Mouse (Mus musculus) spleen, adult 18-20 months (tissue): ENCODE measurements around the gene Fbxo3.
"Not testable (repeated sequence)": the region's sequence is repeated elsewhere in the genome, so short reads cannot be mapped to it uniquely, and the experiment has no call there.

ENCODE experiments used
- DNase-seq, 2 experiments: peaks; one replicate each; pipeline ENCODE4 v3.0.0; 2022; ENCODE audit warnings: mixed read lengths in 2 of 2

The Fbxo3 gene

DNA sequence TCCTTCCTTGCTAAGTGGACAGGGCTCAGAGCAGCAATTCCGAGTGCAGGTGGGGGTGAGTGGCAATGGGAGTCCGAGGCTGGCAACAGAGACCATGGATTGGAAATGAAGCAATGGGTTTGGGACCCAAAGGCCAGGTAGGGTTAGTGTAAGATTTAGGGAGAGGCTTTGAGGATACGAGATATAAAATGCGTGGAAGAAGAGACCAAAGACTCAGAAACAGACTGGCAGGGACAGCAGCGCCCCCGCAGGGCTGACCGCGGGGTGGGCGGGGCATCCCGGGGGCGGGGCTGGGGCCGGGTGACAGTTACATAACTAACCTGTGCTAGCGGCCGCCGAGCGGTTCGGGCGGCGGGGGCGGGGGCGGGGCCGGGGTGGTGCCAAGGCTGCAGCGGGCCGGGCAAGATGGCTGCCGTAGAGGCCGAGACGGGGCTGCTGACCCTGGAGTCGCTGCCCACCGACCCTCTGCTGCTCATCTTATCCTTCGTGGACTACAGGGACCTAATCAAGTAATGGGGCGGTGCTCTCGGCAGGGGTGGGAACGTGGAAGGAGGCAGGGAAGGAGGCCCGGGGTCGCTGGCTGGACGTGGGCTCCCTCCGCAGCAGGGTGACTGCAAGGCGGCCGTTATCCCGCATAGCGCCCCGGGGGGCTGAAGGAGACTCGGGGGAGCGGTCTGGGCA is at the start of gene Fbxo3:
Gene Fbxo3, plus strand, starts transcription at position 264 of the 681 bp plus-strand sequence.
- DNase-seq, result peak; percentile 84 to 89

DNA sequence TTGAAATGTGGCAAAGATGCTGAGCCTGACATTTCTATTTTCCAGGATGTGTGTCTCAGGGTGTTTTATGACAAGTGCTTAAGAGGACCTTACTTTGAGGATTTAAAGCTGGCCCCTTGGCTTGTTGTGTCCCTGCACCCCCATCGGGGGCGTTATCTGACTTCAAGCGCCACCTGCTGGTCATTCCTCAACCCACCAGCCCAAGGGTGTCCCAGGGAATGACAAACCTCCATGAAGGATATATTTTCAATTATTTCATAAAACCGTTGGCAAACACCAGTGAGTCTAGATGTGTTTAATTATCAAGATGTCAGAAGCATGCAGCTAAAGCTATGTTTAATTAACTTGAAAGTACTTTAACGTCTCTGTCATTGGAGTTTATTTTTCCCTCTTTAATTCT is 45.3 kb upstream of the Fbxo3 start:
- peak; percentile 59 to 77 for DNase-seq

DNA sequence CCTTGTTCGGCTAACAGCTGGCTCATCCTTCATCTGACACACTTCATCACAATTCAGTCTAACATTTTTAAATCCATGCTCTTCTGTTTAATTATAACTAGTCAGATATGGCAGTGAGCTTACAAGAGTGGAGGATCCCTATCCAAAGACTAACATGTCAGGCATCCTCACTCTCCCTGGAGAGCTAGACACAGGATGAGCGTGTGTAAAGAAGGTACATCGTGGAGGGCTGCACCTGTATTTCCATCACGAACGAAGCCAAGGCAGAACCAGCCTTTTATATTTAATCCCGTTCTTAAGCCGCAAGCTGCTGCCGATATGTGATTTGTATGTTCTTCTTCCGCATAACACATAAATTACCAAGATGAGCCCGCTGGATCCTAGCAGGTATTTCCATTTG is 44.4 kb upstream of the Fbxo3 start:
- DNase-seq, result no peak

DNA sequence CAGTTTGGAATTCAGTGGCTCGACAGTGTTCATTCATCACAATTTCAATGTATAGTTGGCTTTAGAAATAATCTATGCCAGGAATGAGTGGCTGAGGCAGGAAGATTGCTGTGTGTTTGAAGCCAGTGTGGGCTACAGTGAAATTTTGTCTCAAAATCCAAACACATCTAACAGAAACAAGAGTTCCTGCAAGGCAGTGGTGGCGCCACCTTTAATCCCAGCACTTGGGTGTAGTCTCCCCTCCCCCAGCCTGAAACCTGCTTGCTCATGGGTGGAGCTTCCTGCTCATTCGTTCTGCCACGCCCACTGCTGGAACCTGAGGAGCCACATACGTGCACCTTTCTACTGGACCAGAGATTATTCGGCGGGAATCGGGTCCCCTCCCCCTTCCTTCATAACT is 39.9 kb upstream of the Fbxo3 start:
- DNase-seq, result not testable (repeated sequence)

DNA sequence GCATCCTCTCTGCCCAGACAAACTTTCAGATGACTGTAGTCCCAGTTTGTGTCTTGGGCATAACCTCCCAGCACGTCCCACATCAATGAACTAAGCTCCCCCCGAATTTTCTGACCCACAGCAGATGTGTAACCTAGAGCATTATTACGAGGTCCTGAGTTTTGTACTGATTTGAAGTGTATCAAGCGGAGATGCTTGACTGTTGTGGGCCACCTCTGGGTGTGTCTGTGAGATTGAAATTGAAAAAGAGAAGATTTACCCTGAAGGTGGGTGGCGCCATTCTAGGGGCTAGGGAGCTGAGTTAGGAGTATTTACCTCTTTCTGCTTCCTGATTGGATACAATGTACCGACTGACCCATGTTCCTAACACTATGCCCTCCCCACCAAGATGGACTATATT is 37.8 kb upstream of the Fbxo3 start:
- DNase-seq, result no peak

DNA sequence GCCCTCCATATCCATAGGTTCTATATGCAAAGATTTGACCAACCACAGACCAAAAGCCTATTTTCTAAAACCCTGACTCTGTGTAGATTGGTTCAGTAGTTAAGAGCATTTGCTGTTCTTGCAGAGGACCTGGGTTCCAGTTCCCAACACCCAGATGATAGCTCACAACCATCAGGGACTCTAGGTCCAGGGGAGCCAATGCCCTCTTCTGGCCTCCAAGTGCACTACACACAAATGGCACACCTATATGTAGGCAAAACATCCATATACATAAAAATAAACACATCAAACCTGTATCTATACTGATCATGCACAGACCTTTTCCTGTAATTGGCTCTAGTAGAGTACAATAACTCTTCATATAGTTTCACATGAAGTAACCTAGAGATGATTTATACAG is 36.2 kb upstream of the Fbxo3 start:
- no peak for DNase-seq

DNA sequence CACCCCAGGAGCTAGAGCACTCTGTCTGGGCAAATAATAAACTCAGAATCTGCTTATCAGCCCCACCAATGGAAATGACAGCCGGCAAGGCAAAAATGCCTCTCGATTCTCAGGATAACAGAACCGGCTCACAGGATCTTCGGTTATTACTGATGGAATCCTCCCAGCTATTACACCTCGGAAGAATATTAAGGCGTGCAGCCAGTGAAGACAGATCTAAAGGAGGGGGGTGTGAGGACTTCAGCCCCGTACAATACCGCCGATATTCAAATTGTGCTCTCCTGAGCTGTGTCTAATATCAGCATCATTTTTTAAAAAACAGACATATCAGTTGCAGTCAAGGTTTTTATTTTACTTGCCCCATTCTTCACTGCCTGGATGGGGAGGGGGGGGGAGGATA is 35.4 kb upstream of the Fbxo3 start:
- DNase-seq, result no peak

DNA sequence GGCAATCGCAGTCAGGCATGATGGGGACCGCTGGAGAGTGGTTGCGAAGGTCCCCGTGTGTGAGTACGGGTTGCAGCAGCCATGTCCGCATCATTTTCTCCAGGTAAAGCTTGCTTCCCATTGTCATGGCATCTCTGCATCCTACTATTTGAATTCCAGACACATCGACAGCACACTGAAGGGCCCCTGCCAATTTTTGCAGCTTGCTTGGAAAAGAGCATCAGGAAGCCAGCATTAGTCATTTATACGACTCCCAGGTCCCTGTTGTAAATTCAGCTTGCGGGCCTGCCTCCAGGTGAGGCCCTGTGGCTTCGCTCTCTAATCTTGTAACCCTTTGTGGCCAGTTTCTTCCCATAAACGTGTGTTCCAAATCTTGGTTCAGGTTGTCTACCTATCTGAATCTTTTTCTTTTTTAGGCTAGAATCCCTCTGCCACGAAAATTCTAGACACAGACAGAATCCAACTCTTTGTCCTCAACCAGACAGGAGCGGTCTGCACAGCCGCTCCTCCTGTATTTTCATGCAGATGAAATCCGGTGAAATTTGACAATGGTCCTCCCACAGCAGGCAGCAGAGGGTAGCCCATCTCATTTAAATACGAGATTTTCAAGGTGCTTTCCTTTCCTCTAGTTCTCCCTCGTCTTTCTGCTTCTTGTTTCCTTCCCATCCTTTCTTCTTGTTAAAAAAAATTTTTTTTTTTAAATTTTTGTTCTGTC is 34.7 kb upstream of the Fbxo3 start:
- no peak for DNase-seq

DNA sequence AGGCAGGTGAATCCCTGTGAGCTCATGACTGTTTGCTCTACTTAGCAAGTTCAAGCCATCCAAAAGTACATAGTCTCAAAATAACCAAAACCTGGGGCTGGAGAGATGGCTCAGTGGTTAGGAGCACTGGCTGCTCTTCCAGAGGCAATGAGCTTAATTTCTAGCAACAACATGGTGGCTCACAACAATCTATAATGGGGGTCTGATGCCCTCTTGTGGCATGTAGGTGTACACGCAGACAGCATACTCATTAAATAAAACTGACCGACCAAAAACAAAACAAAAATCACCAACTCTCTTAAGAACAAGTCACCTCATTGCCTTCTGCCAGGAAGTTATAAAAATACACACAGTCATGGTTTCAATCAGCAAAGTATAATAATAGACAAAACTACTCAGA is 26.4 kb upstream of the Fbxo3 start:
- no peak for DNase-seq

DNA sequence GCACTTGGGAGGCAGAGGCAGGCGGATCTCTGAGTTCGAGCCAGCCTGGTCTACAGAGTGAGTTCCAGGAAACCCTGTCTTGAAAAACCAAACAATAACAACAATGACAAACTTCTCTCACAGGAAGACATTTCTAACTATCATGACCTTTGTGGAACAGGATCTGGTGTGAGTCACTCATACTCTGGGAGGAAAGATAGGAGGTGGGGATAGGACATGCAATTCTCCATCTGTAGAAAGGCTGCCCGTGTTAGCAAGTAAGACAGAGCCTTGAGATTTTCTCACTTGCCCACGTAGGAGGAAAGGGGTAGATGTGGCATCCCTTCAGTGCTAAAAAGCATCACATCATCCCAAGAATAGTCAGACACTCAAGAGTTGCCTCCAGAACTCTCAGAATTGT is 25.7 kb upstream of the Fbxo3 start:
- DNase-seq, result no peak

DNA sequence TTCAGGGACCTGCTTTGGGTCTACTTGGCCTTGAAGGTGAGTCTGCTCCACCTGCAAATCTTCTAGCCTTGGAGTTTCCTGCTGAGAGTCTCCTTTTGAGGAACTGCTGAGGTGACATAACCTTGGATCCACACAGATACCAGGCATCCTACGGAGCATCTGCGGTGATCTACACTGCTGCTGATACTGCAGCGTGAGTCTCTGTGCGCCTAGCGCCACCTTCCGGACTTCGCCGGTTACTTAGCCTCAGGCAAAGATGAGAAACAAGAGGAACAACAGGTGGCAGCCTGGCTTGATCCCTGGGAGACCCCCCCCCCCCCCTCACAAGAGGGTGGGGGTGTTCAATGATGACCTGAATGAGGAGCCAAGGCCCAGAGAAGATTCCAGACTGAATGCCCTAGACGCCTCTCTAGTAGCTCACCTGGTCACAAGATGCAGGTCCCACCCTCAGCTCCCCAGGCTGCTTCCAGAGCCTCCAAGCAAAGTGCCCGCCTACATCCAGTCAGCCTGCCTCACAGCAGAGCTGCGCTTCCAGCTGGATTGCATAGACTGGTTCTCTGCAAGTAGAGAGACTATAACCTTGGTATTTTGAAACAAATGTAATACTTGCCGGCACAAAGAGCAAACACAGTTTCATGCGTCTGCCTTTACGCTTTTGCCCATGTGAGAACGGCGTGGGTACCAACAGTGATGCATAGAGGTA is 24.7 kb upstream of the Fbxo3 start:
- DNase-seq, result peak; percentile 31 to 62

DNA sequence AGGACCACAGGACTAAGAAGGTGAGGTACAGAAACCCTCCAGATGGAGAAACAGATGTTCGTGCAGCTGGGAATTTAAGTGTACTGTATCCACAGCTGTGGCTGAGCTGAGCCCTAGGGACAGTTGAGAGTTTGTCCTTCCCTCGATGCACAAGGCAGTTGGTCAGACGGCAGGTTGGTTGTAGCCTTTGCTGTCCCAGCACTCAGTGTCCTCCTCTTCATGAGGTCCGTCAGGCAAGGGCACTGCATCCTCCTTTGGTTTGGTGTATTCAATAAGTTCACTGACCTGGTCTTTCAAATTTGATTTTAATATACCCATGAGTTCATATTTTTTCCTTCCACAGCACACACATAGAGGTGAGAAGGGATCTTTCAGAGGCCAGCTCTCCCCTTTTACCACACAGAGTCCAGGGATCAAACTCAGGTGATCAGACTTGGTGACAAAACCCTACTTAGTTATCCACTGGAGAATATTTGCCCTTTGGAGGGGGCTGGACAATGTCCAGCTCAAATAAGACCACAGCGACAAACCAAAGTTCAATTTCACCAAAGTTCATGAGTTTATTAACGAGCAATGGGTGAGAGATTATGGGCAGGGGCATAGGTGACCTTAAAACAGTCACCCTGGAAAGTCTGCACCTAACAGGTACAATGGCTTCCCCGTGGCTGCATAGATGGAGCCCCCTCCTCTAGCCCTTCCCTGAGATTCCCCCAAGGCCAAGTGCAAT is 19.6 kb upstream of the Fbxo3 start:
- no peak for DNase-seq

DNA sequence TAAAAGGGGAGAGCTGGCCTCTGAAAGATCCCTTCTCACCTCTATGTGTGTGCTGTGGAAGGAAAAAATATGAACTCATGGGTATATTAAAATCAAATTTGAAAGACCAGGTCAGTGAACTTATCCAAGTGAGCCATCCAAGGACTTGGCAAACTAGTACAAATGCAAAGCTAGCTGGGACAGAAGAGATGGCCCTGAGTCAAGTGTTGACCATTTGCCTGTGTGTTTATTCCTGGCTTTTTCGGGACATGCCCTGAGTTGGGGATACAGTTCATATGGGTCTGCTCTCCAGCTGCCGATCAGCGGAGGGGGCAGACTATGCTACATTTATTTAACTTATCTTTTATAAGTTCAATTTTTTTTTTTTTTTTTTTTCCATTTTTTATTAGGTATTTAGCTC is 18.7 kb upstream of the Fbxo3 start:
- not testable (repeated sequence) for DNase-seq

DNA sequence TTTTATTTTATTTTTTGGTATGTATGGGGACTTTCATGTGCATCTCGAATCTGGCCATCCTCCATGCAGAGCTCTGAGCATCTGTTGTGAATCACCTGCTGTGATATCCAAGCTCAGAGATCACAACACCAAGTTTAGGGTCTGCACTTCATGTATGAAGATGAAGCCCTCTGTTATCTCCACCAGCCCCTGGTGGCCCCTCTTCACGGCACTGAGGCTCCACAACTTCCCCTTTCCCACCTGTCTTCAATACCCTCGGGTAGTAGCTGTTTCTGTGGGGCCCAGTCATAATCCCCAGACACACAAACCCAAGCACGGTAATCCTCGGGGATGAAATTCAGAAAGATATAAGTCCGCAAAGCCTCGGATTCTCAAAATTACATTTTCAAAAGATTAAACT is 4.4 kb upstream of the Fbxo3 start:
- no peak for DNase-seq

DNA sequence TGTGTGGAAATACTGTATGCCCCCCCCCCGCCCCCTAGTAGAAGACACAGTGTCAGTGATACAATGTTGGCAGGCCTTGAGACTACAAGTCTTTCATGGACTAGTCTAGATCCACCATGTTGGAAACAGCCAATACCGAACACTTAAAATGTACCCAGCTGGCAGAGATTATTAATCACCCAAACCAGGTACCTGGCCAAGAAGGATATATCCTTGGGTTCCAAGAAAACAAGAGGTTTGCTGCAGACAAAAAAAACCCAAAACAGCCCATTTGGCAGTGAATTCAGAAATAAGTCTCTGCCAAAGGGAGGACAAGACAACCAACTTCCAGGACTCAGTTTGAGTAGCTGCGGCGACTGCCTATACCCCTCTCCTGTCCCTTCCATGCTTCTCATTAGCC is 2.9 kb upstream of the Fbxo3 start:
- DNase-seq, result no peak

DNA sequence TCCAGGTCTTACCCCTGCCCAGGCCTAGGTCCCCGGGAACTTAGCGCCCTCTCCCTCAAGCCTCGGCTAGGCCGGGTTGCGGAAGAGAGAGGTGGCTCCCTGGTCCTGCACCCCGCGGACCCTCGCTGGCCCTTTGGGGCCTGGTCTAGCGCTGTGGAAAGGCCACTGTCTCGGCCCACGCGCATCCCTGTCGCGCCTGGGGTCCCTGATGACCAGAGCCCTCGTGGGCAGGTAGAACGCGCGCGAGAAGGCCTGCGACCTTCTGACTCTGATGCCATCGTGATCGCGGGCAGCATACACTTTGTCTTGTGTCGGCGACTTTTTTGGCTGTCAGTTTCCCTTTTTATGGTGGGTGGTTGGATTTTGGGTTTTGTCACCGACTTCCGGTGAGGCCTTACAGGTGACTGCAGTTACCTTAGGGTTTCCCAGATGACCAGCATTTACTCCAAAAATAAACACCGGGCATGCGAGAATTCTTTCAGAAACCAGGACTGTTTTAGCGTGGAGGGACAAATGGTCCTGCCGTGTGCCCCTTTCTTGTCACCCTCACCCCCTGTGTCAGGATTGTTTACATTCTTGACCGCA is 710 bp downstream of the Fbxo3 start, which contains the start of gene 4931422A03Rik:
Gene 4931422A03Rik, minus strand, starts transcription at position 223 of the 585 bp plus-strand sequence.
- DNase-seq, result no peak

DNA sequence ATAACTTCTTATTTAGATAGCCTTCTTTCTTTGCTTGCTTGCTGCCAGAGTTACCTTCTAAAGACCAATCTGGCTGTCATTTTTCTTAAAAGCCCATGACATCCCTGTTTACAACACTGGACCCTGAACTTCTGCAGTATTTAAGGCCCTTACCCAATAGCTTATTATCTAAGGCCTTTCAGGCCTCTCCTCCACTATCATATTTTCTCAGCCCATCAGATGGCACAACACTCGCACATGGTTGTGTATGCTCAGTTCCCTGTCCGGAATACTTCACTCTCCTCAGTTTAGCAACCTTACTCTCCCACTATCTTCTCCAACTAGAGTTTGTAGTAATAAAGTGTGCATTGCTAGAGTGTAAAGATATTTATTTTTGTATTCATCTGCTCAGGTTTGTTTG is 1.6 kb downstream of the Fbxo3 start:
- DNase-seq, result no peak

DNA sequence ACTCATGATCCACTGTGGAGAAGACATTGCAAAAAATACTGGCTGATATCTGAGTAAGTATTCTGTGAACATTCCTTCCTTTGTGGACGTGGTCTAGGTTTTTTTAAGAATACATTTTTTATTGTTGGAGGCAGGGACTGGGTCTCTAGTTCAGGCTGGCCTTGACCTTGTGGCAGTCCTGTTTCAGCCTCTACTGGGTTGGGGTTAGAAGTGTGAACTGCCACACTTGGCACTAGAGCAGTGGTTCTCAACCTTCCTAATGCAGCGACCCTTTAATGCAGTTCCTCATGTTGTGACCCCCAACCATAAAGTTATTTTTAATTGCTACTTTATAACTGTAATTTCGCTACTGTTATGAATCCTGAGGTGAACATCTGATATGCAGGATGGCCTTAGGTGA is 2.9 kb downstream of the Fbxo3 start:
- DNase-seq, result no peak

DNA sequence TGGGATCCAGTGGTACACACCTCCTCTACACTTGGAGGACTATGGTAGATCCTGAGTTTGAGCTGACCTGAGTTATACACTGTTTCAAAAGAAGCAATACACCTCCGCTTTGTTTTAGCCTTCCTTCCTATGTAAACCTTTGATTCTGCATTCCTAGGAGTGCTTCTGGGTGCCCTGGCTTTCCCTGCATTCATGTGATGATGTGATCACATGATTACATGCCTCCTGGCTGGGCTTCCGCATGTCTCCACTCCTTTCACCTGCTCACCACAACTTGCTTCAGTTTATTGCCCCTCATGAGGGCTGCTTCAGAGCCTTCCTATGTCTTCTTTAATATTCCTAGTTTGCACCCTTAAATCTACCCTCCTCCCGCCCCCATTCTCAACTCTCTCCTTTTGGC is 4.5 kb downstream of the Fbxo3 start:
- no peak for DNase-seq

DNA sequence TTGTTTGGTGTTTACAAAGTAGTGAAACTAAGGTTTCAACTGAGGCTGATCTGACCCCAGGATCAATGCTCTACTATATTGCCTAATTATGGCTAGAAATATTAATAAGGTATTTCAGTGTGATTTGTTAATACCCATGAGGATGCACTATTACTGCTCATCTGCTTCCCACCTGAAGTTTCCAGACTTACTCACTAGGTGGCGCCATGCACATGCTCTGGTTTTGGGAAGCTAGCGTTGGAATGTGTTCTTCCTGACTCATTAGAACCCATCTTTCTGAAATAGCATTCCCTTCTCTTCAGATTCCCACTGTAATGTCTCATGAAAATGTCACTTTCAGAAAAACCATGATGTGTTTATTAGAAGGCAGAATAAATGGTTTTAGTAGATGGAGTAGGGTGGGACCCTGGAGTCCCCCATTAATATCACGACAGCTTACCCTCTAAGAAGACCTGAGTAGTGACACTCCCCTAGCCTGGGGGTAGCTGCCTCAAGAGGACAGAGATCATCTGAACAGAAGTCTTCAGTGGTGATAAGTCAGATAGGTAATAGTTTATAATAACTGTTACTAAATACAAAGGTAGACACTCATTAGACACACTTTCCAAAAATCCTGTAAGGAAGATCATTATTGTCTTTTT is 7.4 kb downstream of the Fbxo3 start:
- DNase-seq, result peak in 1 of 2 experiments; percentile 41

DNA sequence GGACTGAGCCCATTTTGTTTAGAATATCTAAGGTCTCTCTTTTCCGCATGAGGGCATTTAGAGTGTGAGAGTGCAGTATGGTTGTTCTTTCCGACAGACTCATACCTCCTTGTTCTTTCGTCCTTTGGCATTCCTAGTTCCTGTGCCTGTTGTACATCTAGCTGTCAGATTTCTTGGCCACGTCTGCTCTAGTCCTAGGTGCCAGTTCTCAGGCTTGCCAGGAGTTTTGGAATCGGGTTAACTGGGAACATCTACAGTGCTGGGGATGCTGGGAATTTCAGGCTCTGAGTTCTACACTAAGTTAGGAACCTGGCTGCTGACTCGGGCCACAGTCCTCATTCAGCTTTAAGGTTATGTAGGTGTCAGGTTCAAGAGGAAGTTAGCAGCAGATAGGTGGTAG is 8.1 kb downstream of the Fbxo3 start:
- DNase-seq, result no peak

DNA sequence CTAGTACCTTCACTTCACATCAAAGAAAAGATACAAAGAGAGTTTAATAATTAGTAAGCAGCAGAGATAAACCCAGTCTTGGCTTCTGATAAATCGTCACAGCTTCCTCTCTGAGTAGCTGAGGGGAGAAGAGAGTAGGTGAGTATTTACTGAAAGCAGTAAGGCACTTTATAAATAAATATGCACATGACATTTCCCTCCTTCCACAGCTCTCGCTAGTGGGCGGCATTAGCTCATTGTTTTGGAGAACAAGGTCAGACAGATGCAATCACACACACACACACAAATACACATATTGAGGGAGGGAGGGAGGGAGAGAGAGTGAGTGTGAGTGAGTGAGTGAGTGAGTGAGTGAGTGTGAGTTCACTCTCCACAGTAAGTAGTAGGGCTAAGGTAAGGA is 8.8 kb downstream of the Fbxo3 start:
- DNase-seq, result no peak
